Mouse (Mus musculus) left cerebral cortex, adult 2 months (tissue): ENCODE measurements around the gene Mpc1. TPM values are rescaled to one million over a fixed set of nuclear protein-coding genes. Genes with fewer than 3 reads are reported as not detected.
"Not testable (repeated sequence)": the region's sequence is repeated elsewhere in the genome, so short reads cannot be mapped to it uniquely, and the experiment has no call there.

ENCODE experiments used
- DNase-seq, 2 experiments: peaks; one replicate each; pipeline ENCODE4 v3.0.0; 2021 to 2022; ENCODE audit warnings: low spot score in 2 of 2, mixed read lengths in 1 of 2; ENCODE audit errors: extremely low spot score in 1 of 2
- H3K27ac ChIP-seq: fragments of 200-600 bp; 2 replicates; pipeline ENCODE4 v1.8.1; 2022
- H3K4me3 ChIP-seq: fragments of 200-600 bp; 2 replicates; pipeline ENCODE4 v1.8.1; 2022
- CTCF ChIP-seq: fragments of 200-600 bp; IDR thresholded peaks from 2 replicates; pipeline ENCODE4 v1.8.1; 2022; ENCODE audit warnings: antibody characterized with exemption, mild to moderate bottlenecking, moderate library complexity
- intact Hi-C: fragments of 180-260 bp; cut with DNase I; formaldehyde crosslinking; loops from one replicate; pipeline ENCODE4 v1.15.1; 2025
- total RNA-seq, 2 experiments: library from RNA; stranded (reverse); gene quantifications; 2 replicates each; pipeline ENCODE4 v1.2.3; 2021

Mpc1 gene
- total RNA-seq, 2 experiments from 2014 or later: 170 to 173 TPM

DNA sequence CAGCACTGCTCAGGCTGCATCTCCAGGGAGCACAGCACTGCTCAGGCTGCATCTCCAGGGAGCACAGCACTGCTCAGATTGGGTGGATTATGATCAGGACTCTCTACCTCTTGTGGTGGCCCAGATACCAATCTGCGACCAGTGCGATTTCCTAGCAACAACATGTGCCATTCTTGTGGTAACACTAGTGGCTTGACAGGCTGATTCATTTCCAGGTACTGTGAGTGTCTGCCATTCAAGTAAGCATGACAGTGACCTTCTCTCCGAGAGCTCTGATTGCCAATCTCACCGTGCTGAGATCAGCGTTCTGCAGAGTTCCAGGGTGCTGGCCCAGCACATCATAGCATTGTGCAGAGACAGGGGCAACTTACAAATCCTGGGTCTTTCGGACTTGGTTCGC is 31.0 kb upstream of the Mpc1 start:
- no peak for TF ChIP-seq CTCF
- no peak overlapping the region for H3K4me3 ChIP-seq
- intact Hi-C loops: no loop called here
- H3K27ac ChIP-seq: no peak overlapping the region
- no peak for DNase-seq

DNA sequence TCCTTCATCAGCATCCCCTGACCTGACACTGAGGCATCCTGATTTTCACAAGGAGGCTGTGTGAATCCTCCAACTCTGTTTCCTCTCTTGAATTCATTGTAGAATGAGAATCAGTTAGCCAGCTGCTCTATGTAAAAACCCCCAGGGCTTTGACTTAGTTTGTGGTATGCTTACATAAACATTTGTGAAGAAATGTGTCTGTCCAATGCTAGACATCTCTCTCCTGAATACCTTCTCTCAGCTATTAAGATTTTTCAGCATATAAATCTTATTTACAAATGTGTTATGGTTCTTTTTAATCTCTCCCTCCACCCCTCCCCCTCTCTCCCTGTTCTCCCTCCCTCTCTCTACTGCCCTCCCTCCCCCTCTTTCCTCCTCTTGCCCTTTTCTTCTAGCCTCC is 28.4 kb upstream of the Mpc1 start:
- intact Hi-C loops: no loop called here
- H3K27ac ChIP-seq: no peak overlapping the region
- no peak for DNase-seq
- TF ChIP-seq CTCF: no peak
- H3K4me3 ChIP-seq: no peak overlapping the region

DNA sequence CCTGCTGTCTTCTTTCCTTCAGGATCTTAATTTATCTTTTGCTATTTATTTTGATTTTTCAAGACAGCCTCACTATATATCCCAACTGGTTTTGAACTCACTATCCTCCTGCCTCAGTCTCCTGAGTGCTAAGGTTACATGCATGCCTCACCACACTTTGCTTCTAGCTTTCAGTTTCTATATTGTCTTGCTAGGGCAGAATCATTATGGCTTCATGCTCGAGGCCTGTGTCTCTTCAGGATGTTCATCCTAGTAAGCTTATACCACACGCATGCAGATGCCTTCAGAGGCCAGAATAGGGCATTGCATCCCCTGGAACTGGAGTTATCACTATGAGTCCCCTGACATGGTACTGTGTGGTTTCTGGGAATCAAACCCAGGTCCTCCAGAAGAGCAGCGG is 27.8 kb upstream of the Mpc1 start:
- no peak overlapping the region for H3K4me3 ChIP-seq
- H3K27ac ChIP-seq: no peak overlapping the region
- TF ChIP-seq CTCF: no peak
- intact Hi-C loops: no loop called here
- DNase-seq: no peak

DNA sequence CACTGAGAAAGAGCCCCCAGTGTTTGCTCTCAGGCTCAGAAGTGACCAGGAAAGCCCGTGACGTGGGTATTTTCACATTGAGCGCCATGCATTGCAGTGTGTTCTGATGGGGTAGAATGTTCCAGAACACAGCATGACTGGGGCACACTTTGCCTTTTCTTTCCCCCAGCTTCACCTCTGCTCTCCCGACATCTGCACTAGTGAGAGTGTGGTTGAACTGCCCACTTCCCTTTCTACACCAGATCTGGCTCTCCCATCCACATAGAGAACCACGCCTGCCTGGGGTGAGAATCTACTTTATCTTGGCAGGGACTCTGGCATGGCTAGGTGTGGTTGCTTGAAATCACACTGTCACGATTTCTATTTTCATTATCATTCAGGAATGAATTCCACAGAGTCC is 27.1 kb upstream of the Mpc1 start:
- no peak for TF ChIP-seq CTCF
- DNase-seq: no peak
- Histone ChIP-seq H3K4me3 (no peak overlapping the region), H3K27ac (no peak overlapping the region)
- intact Hi-C loops: no loop called here

DNA sequence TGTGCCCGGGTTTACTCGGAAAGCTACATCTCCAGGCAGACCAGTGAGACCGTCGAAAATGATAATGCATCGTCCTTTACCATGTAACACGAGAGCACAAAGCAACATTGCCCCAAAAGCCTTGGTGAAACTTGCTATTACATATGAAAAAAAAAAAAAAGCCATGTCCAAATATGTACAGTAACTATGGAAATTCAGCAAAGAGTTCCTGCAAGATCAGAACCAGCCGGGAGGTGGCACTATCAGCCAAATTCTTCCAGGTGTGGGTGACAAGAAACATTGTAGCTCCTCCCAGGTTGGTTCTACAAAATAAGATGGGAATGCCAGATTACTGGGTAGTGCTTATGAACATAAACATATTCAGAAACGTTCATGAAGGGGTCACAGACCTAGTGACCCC is 25.7 kb upstream of the Mpc1 start:
- peak; percentile 42 for TF ChIP-seq CTCF
- no peak overlapping the region for H3K27ac ChIP-seq
- no peak overlapping the region for H3K4me3 ChIP-seq
- DNase-seq: no peak
- intact Hi-C loops: no loop called here

DNA sequence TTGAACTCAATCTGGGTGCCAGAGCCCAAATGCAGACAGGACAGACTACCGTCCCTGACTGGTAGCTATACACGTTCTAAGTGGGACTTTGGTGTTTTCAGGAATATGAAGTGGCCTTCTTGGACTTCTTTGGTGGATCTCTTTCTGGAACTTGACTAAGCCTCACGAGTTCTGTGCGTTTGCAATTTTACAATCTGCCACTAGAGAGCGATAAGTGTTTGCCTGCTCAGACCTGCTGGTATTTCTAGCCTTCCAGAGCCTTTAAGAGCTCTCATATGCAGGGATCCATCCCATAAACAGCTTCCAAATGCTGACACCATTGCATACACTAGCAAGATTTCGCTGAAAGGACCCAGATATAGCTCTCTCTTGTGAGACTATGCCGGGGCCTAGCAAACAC is 18.1 kb upstream of the Mpc1 start:
- not testable (repeated sequence) for H3K27ac ChIP-seq, H3K4me3 ChIP-seq
- DNase-seq: peak; percentile 49 to 61
- peak; percentile 80 for TF ChIP-seq CTCF
- intact Hi-C loops: loop anchor here (1.0 to 5.0 kb wide), 3 partner anchors 36 to 198 kb away; no protein-coding TSS in a partner anchor

DNA sequence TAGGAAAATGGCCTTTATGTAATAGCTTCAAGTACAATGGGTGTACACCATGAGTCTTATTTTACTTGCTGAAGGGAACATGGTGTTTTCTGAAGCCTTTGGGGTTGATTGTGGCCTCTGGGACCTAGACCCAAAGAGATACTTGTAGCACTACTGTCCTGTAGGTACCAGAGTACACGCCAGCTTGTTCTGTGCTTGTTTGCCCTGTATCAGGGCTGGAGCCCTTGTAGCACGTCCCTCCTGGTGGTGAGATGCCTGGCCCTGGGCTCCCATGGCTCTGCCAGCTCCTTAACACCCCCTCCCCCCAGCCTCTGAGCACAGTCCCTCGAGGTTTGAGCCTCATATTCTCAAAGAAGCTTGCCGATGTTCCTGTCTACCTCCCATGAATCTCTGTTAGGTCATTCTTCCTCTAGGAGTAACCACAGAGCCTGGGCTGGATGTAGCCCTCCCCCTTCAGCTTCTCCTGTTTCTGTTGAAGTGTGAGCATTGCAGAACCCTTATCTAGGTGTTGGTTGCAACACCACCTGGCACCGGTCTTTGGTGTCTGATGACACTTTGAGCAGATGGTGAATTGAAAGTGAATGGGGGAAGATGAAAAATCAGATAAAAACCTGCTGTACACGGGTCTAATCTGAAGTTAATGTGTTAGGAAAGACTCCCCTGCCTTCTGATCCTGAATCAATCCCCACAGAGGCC is 10.5 kb upstream of the Mpc1 start:
- no peak overlapping the region for H3K4me3 ChIP-seq
- no peak for TF ChIP-seq CTCF
- intact Hi-C loops: no loop called here
- DNase-seq: no peak
- H3K27ac ChIP-seq: no peak overlapping the region

DNA sequence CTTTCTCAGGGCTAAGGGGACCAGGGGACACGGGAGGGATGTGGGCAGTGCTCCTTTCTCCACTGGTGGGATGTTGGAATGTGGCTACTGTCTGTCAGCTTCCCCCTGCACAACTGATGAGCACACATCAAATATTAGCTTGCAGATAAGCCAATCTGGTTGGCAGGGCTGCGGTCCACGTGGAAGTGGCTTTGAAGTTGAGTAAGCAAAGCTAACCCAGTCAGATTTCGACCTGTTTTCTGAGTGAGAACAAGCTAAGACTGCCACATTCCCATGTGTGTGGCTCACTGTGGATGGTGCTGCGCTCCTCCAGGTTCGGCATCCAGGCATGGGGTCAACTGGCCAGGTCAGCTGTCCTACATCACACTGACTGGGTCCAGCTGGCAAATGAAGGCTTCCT is 9.8 kb upstream of the Mpc1 start:
- DNase-seq: no peak
- TF ChIP-seq CTCF: no peak
- no peak overlapping the region for H3K4me3 ChIP-seq
- intact Hi-C loops: no loop called here
- no peak overlapping the region for H3K27ac ChIP-seq

DNA sequence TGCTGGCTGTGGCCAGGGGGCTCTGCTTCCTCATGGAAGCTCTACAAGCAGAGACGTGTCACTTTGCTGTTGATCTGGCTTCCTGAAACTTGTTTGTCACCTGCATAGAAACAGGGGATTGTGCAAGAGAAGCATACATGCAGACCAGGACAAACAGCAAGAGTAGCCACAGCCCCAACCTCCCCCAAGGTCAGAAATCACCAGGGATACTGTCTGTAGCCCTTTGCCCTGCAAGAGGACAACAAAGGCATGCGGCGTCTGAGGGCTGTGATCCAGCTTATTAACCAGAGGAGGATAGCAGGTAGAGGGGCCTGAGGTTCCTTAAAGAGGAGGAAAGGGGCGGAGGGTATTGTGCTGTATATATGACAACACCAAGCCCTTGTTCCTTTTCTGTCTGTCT is 6.6 kb upstream of the Mpc1 start:
- no peak for TF ChIP-seq CTCF
- Histone ChIP-seq H3K4me3 (no peak overlapping the region), H3K27ac (no peak overlapping the region)
- DNase-seq: no peak
- intact Hi-C loops: no loop called here

DNA sequence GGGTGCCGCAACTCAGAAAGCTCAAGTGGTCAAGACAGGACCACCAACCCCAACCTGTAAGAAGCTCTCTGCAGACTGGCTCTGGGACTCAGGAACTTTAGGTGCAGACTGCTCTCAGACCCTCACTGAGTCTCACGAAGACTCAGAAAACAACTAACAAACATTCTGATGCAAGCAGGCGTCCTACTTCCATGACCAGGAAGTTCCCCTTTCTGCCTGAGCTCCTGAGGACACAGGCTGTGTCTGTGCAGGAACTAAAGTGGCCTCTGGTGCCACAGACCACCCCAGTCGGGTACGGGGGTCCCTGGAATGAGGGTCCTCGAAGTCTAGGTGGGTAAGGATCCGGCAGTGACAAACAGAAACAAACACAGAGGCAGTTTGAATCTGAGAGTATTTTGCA is 6.0 kb upstream of the Mpc1 start:
- no peak for TF ChIP-seq CTCF
- Histone ChIP-seq H3K4me3 (no peak overlapping the region), H3K27ac (no peak overlapping the region)
- intact Hi-C loops: no loop called here
- DNase-seq: no peak

DNA sequence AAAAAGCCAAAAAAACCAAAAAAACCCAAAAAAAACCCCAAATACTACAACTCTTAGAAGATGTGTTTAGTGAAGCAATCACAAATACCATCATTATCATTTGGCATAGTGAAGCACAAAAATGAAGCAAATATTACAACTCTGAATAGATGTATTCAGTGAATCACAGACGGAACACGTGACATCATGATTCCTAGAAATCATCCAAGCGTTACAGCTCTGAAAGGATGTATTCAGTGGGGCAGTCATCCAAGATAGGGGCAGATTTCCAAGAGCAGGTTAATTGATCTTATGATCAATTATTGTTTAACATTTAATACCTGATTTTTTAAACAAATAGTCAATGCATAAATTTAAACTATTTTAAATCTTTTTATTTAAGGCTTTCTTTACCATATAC is 5.4 kb upstream of the Mpc1 start:
- Histone ChIP-seq H3K4me3 (no peak overlapping the region), H3K27ac (no peak overlapping the region)
- TF ChIP-seq CTCF: no peak
- no peak for DNase-seq
- intact Hi-C loops: no loop called here

DNA sequence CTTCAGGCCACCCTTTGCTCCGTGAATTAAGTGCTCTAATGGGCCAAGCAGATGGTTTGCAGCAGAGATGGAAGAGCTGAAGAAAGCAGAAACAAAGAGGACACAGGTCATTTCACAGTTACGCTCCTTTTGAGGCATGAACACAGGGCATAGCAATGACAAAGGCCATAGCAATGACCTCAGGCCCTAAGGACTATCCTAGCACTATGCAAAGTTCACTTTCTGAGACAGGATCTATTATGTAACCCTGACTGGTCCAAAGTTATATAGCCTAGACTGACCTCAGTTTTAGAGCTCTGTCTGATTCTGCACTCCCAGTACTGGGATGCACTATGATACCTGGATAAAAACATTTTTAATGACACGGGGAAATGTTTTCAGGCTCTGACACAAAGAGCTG is 4.3 kb upstream of the Mpc1 start:
- DNase-seq: no peak
- no peak for TF ChIP-seq CTCF

DNA sequence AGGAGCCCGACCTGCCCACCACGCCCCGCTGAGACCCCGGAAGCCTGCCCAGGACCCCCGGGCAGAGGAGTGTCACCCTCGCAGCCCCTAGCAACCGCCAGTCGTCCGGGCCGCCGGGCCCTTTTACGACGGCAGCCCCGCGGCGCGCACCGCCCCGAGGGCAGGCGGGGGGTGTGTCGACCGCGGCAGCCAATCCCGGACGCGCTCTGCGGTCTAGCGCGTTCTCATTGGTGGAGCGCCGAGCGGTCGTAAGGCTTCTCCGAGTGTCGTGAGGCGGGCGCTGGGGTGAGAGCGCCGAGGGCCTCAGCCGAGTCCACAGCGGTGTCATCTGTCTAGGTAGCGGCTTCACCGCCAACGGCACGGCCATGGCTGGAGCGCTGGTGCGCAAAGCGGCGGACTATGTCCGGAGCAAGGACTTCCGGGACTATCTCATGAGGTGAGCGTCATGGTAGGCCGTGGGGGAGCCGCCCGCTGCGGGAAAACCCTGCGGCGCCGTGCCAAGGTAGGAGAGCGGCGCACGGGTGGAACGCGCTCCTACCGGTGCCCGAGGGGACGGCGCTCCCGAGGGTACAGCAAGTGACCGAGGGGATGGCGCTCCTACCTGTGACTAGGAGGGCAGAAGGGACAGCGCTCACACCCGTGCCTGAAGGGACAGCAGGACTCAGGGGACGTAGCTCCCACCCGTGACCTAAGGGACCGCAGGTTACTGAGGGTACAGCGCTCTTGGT is 986 bp downstream of the Mpc1 start:
- intact Hi-C loops: loop anchor here (1.0 kb wide), 1 partner anchor 28 kb away; the partner anchor contains the start of gene Sft2d1
- peak overlapping the region; percentile 98 for H3K4me3 ChIP-seq
- peak; percentile 95 to 96 for DNase-seq
- peak overlapping the region; percentile 98 for H3K27ac ChIP-seq
- TF ChIP-seq CTCF: peak; percentile 34

More for the DNA sequence above, 4.3 kb upstream of the Mpc1 start:
- intact Hi-C loops: no loop called here
- no peak overlapping the region for H3K27ac ChIP-seq
- no peak overlapping the region for H3K4me3 ChIP-seq
